Mouse (Mus musculus) MEL-GATA-1-ER (cell line): ENCODE results near the gene Gm17349.

ENCODE experiments used
- DNase-seq: peaks from one replicate; pipeline ENCODE4 v3.0.0-alpha.2; 2012; ENCODE audit warnings: low read depth; ENCODE audit errors: extremely low read depth

Gm17349 gene

GRCm38 (mm10) chr15:99700219-99701106 is 4.8 kb downstream of the Gm17349 start:
- DNase-seq: no peak

DNA sequence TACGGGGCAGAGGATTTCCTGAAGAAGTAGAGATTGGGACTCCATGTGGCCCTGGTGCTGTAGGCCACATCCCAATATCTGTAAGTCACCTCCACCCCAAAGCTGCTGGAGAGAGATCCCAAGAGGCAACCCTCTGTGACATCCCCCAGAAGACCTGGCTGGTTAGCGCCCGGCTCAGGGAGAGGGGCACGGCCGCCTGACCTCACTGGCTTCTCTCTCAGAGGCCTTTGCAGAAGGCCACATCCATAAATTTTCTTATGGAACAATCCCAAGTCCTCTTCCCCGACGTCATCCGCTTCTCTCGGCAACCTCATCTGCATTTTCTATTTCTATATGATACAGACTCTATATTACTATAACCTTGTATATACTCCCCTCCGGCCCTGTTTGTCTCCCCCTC is 5.6 kb downstream of the Gm17349 start:
- DNase-seq: no peak

- DNase-seq: no peak
Measured at GRCm38 (mm10) chr15:99698533-99699085, 6.7 kb downstream of the Gm17349 start.

- no peak for DNase-seq
Measured at GRCm38 (mm10) chr15:99697309-99697708, 8.0 kb downstream of the Gm17349 start.

DNA sequence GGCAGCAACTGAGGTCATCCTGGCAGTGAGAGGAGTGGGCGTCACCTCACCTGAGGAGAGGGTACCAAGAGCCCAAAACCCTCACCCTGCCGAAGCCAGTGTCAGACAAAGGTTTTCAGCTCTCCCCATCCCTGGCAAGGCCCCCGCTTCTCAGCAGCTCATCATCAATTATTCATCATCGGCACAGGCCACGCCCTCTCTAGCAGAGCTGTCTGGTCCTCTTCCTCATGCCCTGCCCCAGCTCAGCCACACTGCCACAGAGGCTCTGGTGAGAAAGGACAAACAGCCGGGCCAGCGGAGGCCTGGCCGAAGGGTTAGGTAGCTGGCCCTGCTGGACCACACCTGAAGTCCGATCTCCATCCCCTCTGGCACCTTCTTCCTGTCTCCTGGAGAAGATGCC is 13.3 kb downstream of the Gm17349 start:
- no peak for DNase-seq

DNA sequence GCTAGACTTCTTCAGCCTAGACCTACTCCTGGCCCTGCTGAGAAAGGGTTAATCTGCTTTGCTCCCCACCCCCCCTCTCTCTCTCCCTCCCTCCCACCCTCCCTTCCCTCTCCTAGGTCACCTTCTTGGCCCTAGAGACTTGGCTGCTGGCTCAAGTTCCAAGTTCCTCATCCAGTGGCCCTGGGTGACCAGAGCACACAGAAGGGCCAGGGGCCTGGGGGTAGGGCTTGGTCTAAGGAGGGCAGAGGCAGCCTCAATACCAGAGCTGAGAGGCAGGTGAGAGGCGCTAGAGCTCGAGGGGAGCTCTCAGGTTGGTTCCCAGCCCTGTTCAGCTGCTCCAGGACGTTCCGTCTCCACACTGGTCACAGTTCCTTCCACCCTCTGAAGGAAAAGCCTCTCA is 14.4 kb downstream of the Gm17349 start:
- no peak for DNase-seq

GRCm38 (mm10) chr15:99688712-99689111 is 16.6 kb downstream of the Gm17349 start:
- peak; percentile 69 for DNase-seq

DNA sequence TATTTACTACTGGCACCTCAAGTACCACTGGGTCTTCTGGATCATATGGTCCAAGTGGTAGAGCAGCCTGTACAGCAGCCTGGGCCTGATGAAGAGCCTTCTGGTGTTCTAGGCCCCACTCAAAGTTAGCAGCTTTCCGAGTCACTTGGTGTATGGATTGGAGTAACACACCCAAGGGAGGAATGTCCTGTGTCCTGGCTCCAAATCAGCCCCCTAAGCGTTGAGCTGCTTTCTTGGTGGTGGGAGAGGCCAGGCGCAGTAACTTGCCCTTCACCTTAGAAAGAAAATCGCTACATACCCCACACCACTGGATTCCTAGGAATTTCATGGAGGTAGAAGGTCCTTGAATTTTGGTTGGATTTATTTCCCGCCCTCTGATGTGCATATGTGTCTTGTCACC is 21.1 kb downstream of the Gm17349 start:
- no peak for DNase-seq

- peak; percentile 70 for DNase-seq
Measured at GRCm38 (mm10) chr15:99682880-99683279, 22.4 kb downstream of the Gm17349 start.

GRCm38 (mm10) chr15:99679008-99679407 is 26.3 kb downstream of the Gm17349 start:
- no peak for DNase-seq

DNA sequence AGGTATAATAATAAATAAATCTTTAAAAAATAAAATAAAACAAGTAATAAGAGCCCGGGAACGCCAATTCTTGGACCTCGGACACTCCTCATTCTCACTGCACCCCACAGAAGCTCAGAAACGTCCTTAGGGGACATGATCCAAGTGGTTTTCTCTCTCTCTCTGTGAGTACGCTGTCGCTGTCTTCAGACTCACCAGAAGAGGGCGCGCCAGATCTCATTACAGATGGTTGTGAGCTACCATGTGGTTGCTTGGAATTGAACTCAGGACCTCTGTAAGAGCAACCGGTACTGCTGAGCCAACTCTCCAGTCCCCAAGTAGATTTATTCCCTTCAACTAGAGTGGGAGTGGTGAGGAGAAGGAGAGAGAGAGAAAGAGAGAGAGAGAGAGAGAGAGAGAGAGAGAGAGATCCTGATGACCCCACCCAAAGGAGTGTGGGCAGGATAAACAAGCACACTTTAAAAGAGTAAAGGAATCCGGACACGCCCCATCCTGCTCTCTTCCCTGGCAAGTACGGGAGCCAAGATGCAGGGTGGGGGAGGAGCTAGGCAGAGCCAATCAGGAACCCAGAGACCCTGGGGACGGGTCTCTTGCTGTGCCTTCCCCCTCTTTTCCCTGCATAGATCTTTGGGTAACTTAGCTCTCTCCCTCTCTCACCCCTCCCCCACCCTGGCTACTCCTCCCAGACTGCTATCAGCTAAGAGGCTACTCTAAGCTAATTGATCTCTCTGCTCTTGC is 27.1 kb downstream of the Gm17349 start:
- DNase-seq: peak; percentile 56

- DNase-seq: no peak
Measured at GRCm38 (mm10) chr15:99677089-99677488, 28.2 kb downstream of the Gm17349 start.

GRCm38 (mm10) chr15:99674866-99675265 is 30.4 kb downstream of the Gm17349 start:
- DNase-seq: no peak

DNA sequence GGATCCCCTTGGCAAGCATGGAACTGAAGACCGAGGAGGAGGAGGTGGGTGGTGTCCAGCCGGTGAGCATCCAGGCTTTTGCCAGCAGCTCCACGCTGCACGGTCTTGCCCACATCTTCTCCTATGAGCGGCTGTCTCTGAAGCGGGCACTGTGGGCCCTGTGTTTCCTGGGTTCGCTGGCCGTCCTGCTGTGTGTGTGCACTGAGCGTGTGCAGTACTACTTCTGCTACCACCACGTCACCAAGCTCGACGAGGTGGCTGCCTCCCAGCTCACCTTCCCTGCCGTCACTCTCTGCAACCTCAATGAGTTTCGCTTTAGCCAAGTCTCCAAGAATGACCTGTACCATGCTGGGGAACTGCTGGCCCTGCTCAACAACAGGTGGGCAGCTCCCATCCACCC is 33.5 kb downstream of the Gm17349 start:
- no peak for DNase-seq

- no peak for DNase-seq
Measured at GRCm38 (mm10) chr15:99670964-99671670, 34.2 kb downstream of the Gm17349 start.

GRCm38 (mm10) chr15:99670154-99670821 is 35.0 kb downstream of the Gm17349 start, which contains the start of gene Asic1:
Gene Asic1 (plus strand): TSS chr15:99670368.
- DNase-seq: no peak

DNA sequence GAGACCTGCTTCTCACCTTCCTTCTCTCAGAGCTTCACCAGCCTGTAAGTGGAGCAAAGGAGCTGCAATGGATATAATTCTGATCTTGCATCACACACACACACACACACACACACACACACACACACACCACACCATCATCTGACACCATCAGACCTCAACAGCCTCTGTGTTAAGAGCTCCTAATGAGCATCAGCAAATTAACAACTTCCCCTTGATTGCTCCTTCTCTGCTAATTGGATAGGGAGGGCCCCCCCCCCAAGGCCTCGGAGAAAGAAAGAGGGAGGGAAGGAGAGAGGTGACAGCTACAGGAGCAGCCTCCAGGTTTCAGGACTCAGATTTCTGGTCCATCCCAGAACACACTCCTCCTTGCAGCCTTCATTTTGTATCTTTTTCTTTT is 35.9 kb downstream of the Gm17349 start:
- no peak for DNase-seq

DNA sequence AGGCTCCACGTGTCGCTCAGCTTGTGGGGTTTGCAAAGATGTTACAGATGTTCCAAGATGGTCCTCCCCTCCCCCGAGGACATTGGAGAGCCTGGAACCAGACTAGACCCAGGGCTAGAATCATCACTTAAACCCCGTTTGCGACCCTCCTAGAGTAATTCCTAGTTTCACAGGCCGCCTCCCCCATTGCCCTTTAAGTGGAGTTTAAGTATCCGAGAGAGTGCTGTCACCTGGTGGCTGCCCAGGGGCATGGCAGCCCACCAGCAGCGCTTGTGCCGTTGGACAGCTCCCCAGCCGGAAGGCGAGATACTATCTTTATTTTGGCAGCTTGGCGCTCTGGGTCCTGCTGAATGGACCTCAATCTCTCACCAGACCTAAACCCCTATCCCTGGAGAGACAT is 36.4 kb downstream of the Gm17349 start:
- DNase-seq: peak; percentile 55

GRCm38 (mm10) chr15:99667544-99667943 is 37.7 kb downstream of the Gm17349 start:
- no peak for DNase-seq

GRCm38 (mm10) chr15:99664600-99665451 is 40.5 kb downstream of the Gm17349 start:
- DNase-seq: peak; percentile 100
